In the genomic region with DNA sequence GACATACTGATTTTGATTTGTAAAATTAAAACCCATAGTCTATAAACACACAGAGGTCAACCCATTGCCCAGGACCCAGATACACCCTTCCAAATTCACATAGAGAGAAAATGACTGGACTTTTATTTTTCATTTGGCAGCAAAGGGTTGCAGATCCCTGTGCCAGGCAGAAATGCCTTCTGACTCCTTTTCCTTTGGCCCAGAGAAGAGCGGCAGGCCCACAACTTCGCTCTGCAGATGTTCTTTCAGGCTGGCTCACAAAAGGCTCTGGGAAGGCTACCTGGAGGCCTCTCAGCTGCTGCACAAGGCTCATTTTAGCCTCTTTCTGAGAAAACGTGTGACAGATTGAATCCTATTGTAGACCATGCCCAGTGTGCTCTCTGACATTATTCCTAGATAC, we compare ENCODE assay signal across 38 mouse cellular contexts. TPM values are rescaled to one million over a fixed set of nuclear protein-coding genes. Genes with fewer than 3 reads are reported as not detected.
"Had no signal": no experiment of that assay in that cellular context is flagged by ENCODE, and none has a peak within 500 bp of the region (broad histone marks: within the 10 kb centered on the region; RNA-seq: fewer than 3 reads in every experiment).

No protein-coding gene starts in this region.

- H3K36me3 ChIP-seq: embryonic facial prominence, embryonic 10.5 days; embryonic facial prominence, embryonic 12.5 days; embryonic facial prominence, embryonic 13.5 days; embryonic facial prominence, embryonic 15.5 days; forebrain, embryonic 10.5 days; forebrain, embryonic 12.5 days; forebrain, embryonic 15.5 days had no signal

- DNase-seq: cerebellum, adult 8-10 months; cerebellum, adult 9-10 months; cerebellum, adult 9-11 months; cerebellum, postnatal 10 days; cerebellum, postnatal 14 days; cerebellum, postnatal 25 days; cerebellum, postnatal 36 days; embryo, embryonic 11 days; forebrain, postnatal 0 days; gastrocnemius, adult 2 months; gastrocnemius, postnatal 10 days; gastrocnemius, postnatal 14 days; gastrocnemius, postnatal 25 days; gastrocnemius, postnatal 36 days; heart, adult 18-20 months had no signal

- H3K4me1 ChIP-seq: embryonic facial prominence, embryonic 10.5 days; embryonic facial prominence, embryonic 12.5 days; embryonic facial prominence, embryonic 13.5 days; embryonic facial prominence, embryonic 15.5 days; forebrain, embryonic 10.5 days; forebrain, embryonic 12.5 days; forebrain, embryonic 13.5 days; forebrain, embryonic 15.5 days had no signal

- H3K4me2 ChIP-seq: embryonic facial prominence, embryonic 12.5 days; embryonic facial prominence, embryonic 13.5 days; embryonic facial prominence, embryonic 15.5 days; forebrain, embryonic 12.5 days; forebrain, embryonic 13.5 days; forebrain, embryonic 15.5 days had no signal

- H3K27ac ChIP-seq: embryonic facial prominence, embryonic 10.5 days; embryonic facial prominence, embryonic 12.5 days; embryonic facial prominence, embryonic 13.5 days; embryonic facial prominence, embryonic 15.5 days; forebrain, embryonic 10.5 days; forebrain, embryonic 12.5 days; forebrain, embryonic 13.5 days; forebrain, embryonic 15.5 days; gastrocnemius, adult 2 months had no signal

- H3K9ac ChIP-seq: embryonic facial prominence, embryonic 12.5 days; embryonic facial prominence, embryonic 13.5 days; embryonic facial prominence, embryonic 15.5 days; forebrain, embryonic 12.5 days; forebrain, embryonic 13.5 days; forebrain, embryonic 15.5 days; forebrain, postnatal 0 days had no signal

- H3K4me3 ChIP-seq: embryonic facial prominence, embryonic 10.5 days; embryonic facial prominence, embryonic 12.5 days; embryonic facial prominence, embryonic 13.5 days; embryonic facial prominence, embryonic 15.5 days; erythroblast, embryonic 14.5 days; forebrain, embryonic 10.5 days; forebrain, embryonic 12.5 days; forebrain, embryonic 13.5 days; forebrain, embryonic 15.5 days; gastrocnemius, adult 2 months had no signal

- H3K27me3 ChIP-seq: embryonic facial prominence, embryonic 12.5 days; embryonic facial prominence, embryonic 13.5 days; forebrain, embryonic 12.5 days; forebrain, embryonic 13.5 days; forebrain, embryonic 15.5 days had no signal

- H3K9me3 ChIP-seq: embryonic facial prominence, embryonic 10.5 days; embryonic facial prominence, embryonic 12.5 days; embryonic facial prominence, embryonic 13.5 days; embryonic facial prominence, embryonic 15.5 days; forebrain, embryonic 10.5 days; forebrain, embryonic 12.5 days; forebrain, embryonic 13.5 days; forebrain, embryonic 15.5 days had no signal

- ATAC-seq: forebrain, embryonic 13.5 days; forebrain, embryonic 14.5 days; forebrain, embryonic 15.5 days; forebrain, embryonic 16.5 days; forebrain, postnatal 0 days had no signal

RNA-seq across cellular contexts. Expression of gene Arl14, which starts 13.6 kb away (rescaled TPM):
- total RNA-seq: common myeloid progenitor, adult 5-6 weeks; forebrain, postnatal 0 days; gastrocnemius, adult 18-20 months; gastrocnemius, adult 2 months; gastrocnemius, adult 8-10 months; gastrocnemius, postnatal 10 days; gastrocnemius, postnatal 14 days; gastrocnemius, postnatal 25 days; gastrocnemius, postnatal 36 days; gastrocnemius, postnatal 4 days; granulocyte monocyte progenitor cell, adult 5-6 weeks; heart, adult 18-20 months; heart, adult 8-10 months had no signal
- polyA plus RNA-seq: cortical plate, adult 2 months; embryonic facial prominence, embryonic 10.5 days; embryonic facial prominence, embryonic 11.5 days; embryonic facial prominence, embryonic 12.5 days; embryonic facial prominence, embryonic 13.5 days; embryonic facial prominence, embryonic 14.5 days; erythroblast, embryonic 14.5 days; forebrain, embryonic 10.5 days; forebrain, embryonic 11.5 days; forebrain, embryonic 12.5 days; forebrain, embryonic 13.5 days; forebrain, embryonic 14.5 days; forebrain, embryonic 15.5 days; forebrain, embryonic 16.5 days; forebrain, postnatal 0 days; frontal cortex, adult 2 months; gonadal fat pad, adult 2 months had no signal
